Mouse (Mus musculus) adipose tissue, adult 10 weeks (tissue): Measurements from ENCODE around the gene Gm28919. TPM values are rescaled to one million over a fixed set of nuclear protein-coding genes. Genes with fewer than 3 reads are reported as not detected.

ENCODE experiments used
- polyA plus RNA-seq: library from polyadenylated mRNA; stranded (reverse); fragments of 350-450 nt; fragmentation: Illumina TruSeq; extraction: RNeasy Lipid Tissue Mini Kit (QIAGEN cat#74804); gene quantifications from one replicate; pipeline ENCODE4 v1.2.3, GENCODE M21; 2014; ENCODE audit warnings: low read depth, low replicate concordance

The Gm28919 gene
- polyA plus RNA-seq: not detected

GRCm38 (mm10) chrY:6583246-6583645 is at the start of gene Gm28919:
Gene Gm28919, plus strand, starts transcription at chrY:6583546.

Other genes starting within 250 kb of the Gm28919 start
- gene Gm21719, start 99.3 kb downstream of the Gm28919 start, polyA plus RNA-seq: not detected